Mouse (Mus musculus) heart, embryonic 12.5 days (tissue): ENCODE data around the gene Fbf1. TPM values are rescaled to one million over a fixed set of nuclear protein-coding genes. Genes with fewer than 3 reads are reported as not detected.
A peak's percentile ranks its signal among the peaks of the same experiment; 100 is the strongest.

Source experiments
- ATAC-seq: fragments of 200-750 bp; cut with Nextera tagmentation; 2 replicates; pipeline ENCODE4 v1.8.0; 2017; ENCODE audit warnings: moderate TSS enrichment, moderate library complexity; ENCODE audit not compliant: insufficient number of reproducible peaks, low FRiP score
- H3K27ac ChIP-seq: fragments of 300-500 bp; sonication (generic); 2 replicates; pipeline ENCODE4 v1.5.1; 2016; ENCODE audit warnings: mild to moderate bottlenecking, moderate library complexity; ENCODE audit not compliant: poor library complexity, severe bottlenecking
- H3K27me3 ChIP-seq: fragments of 300-500 bp; sonication (generic); replicated peaks from 2 replicates; pipeline ENCODE4 v1.6.1; 2016; ENCODE audit warnings: mild to moderate bottlenecking, moderate library complexity
- H3K36me3 ChIP-seq: fragments of 300-500 bp; sonication (generic); 2 replicates; pipeline ENCODE4 v1.6.1; 2016; ENCODE audit warnings: mild to moderate bottlenecking, moderate library complexity
- H3K4me1 ChIP-seq: fragments of 300-500 bp; sonication (generic); replicated peaks from 2 replicates; pipeline ENCODE4 v1.6.1; 2016; ENCODE audit warnings: mild to moderate bottlenecking
- H3K4me2 ChIP-seq: fragments of 300-500 bp; sonication (generic); 2 replicates; pipeline ENCODE4 v1.6.1; 2016; ENCODE audit warnings: mild to moderate bottlenecking, moderate library complexity
- H3K4me3 ChIP-seq: fragments of 300-500 bp; sonication (generic); 2 replicates; pipeline ENCODE4 v1.5.1; 2016; ENCODE audit warnings: mild to moderate bottlenecking
- H3K9ac ChIP-seq: fragments of 300-500 bp; sonication (generic); 2 replicates; pipeline ENCODE4 v1.6.1; 2016; ENCODE audit warnings: mild to moderate bottlenecking, moderate library complexity
- H3K9me3 ChIP-seq: fragments of 300-500 bp; sonication (generic); replicated peaks from 2 replicates; pipeline ENCODE4 v1.6.1; 2016; ENCODE audit warnings: mild to moderate bottlenecking, moderate library complexity
- WGBS: fragments of 180-500 bp; shearing (Covaris S2); methylation state at CpG from one replicate; pipeline ENCODE4 v1.1.7; 2016; 5-methylcytosine and 5-hydroxymethylcytosine counted together
- polyA plus RNA-seq: library from polyadenylated mRNA; unstranded; fragments of >200 nt; fragmentation: Nextera tagmentation; extraction: Ambion mirVana; gene quantifications from 2 replicates; pipeline ENCODE4 v1.2.1, GENCODE M21; 2016

The Fbf1 gene
- polyA plus RNA-seq = 37.2 and 37.5 TPM in 2 replicates

GRCm38 (mm10) chr11:116167884-116168439 is at the start of gene Fbf1:
TSS of gene Fbf1 (minus strand) at chr11:116168166.
- H3K36me3 ChIP-seq = peaks cover 36% of the 10 kb centered on the region
- ATAC-seq = peak; percentile 97
- peaks cover 11% of the 10 kb centered on the region for H3K4me1 ChIP-seq
- H3K27me3 ChIP-seq = no peaks in the 10 kb centered on the region
- H3K9me3 ChIP-seq = no peaks in the 10 kb centered on the region
- H3K27ac ChIP-seq = peak within 1 kb of the TSS; percentile 96
- under 1% methylated on average over 40 of the region's 40 CpGs for WGBS
- peak within 1 kb of the TSS; percentile 80 for H3K9ac ChIP-seq
- peak within 1 kb of the TSS; percentile 72 for H3K4me3 ChIP-seq
- peak within 1 kb of the TSS; percentile 82 for H3K4me2 ChIP-seq

DNA sequence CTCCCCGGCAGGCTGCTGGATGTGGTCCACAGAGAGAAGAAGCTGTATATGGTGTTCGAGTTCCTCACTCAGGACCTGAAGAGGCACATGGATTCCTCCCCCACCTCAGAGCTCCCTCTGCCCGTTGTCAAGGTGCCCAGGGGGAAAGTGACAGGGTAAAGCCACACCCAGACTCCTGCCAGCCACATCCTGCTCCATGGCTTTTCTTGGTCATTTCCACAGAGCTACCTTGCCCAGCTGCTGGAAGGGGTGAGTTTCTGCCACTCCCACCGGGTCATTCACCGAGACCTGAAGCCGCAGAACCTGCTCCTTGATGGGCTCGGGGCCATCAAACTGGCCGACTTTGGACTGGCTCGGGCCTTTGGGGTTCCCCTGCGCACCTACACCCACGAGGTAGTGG is 48.6 kb upstream of the Fbf1 start:
- Histone ChIP-seq H3K4me2 (no peak overlapping the region), H3K27me3 (peaks cover 11% of the 10 kb centered on the region), H3K27ac (no peak overlapping the region), H3K9me3 (peaks cover 6% of the 10 kb centered on the region), H3K36me3 (peaks cover 6% of the 10 kb centered on the region), H3K9ac (no peak overlapping the region), H3K4me1 (peaks cover 22% of the 10 kb centered on the region), H3K4me3 (no peak overlapping the region)
- no peak for ATAC-seq
- WGBS = 82% methylated on average over 11 of the region's 11 CpGs

GRCm38 (mm10) chr11:116215991-116216390 is 48.0 kb upstream of the Fbf1 start:
- H3K36me3 ChIP-seq = peaks cover 6% of the 10 kb centered on the region
- H3K9me3 ChIP-seq = no peaks in the 10 kb centered on the region
- H3K9ac ChIP-seq = no peak overlapping the region
- peaks cover 22% of the 10 kb centered on the region for H3K4me1 ChIP-seq
- 89% methylated on average over 6 of the region's 6 CpGs for WGBS
- H3K27me3 ChIP-seq = peaks cover 6% of the 10 kb centered on the region
- no peak overlapping the region for H3K27ac ChIP-seq
- no peak overlapping the region for H3K4me3 ChIP-seq
- no peak for ATAC-seq
- H3K4me2 ChIP-seq = no peak overlapping the region

DNA sequence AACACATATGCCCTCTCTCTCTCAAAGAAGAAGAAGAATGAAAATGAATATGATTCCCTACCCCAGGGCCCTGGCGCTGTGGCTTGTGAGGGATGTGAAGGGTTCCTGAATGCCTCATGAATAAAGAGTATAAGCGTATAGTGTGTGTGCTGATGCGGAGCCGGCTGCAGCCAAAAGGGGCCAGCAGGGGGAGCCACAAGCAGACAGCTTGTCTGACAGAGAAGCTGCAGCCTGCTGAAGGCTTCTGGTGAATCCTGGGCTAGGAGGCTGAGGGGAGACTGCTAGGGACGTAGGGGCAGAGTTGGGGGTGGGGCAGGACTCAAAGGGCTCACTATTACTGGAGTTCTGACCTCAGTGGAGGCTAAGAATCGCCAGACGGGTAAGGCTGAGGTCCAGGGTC is 47.2 kb upstream of the Fbf1 start:
- peaks cover 22% of the 10 kb centered on the region for H3K4me1 ChIP-seq
- no peaks in the 10 kb centered on the region for H3K27me3 ChIP-seq
- 77% methylated on average over 7 of the region's 7 CpGs for WGBS
- no peak overlapping the region for H3K4me3 ChIP-seq
- no peak for ATAC-seq
- no peak overlapping the region for H3K9ac ChIP-seq
- H3K36me3 ChIP-seq = peaks cover 6% of the 10 kb centered on the region
- H3K27ac ChIP-seq = no peak overlapping the region
- H3K9me3 ChIP-seq = no peaks in the 10 kb centered on the region
- H3K4me2 ChIP-seq = no peak overlapping the region

- no peak overlapping the region for H3K4me3 ChIP-seq
- no peak overlapping the region for H3K9ac ChIP-seq
- H3K4me1 ChIP-seq = peaks cover 11% of the 10 kb centered on the region
- H3K36me3 ChIP-seq = peaks cover 7% of the 10 kb centered on the region
- WGBS = 86% methylated on average over 13 of the region's 13 CpGs
- H3K27me3 ChIP-seq = no peaks in the 10 kb centered on the region
- no peak overlapping the region for H3K27ac ChIP-seq
- no peak for ATAC-seq
- no peak overlapping the region for H3K4me2 ChIP-seq
- no peaks in the 10 kb centered on the region for H3K9me3 ChIP-seq
Measured at GRCm38 (mm10) chr11:116213877-116214510, 46.0 kb upstream of the Fbf1 start.

DNA sequence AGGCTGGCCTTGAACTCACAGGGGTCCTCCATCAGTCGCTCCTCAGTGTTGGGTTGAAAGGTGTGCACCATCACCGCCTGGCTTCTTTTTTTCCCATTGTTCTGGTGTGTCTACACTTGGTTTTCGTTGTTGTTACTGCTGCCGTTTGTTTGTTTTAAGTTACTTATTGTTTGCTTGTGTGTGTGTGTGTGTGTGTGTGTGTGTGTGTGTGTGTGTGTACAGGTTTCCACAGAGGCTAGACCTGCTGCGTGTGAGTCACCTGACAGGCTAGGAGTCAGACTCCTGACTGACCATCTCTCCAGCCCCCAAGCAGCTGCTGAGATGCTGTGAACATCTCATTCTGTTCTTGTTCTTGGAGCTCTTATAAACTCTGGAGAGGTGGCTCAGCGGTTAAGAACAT is 44.9 kb upstream of the Fbf1 start:
- H3K27me3 ChIP-seq = no peaks in the 10 kb centered on the region
- H3K36me3 ChIP-seq = peaks cover 9% of the 10 kb centered on the region
- no peaks in the 10 kb centered on the region for H3K4me1 ChIP-seq
- H3K27ac ChIP-seq = no peak overlapping the region
- H3K4me2 ChIP-seq = no peak overlapping the region
- H3K4me3 ChIP-seq = no peak overlapping the region
- 88% methylated on average over 6 of the region's 6 CpGs for WGBS
- no peak for ATAC-seq
- H3K9me3 ChIP-seq = no peaks in the 10 kb centered on the region
- H3K9ac ChIP-seq = no peak overlapping the region

DNA sequence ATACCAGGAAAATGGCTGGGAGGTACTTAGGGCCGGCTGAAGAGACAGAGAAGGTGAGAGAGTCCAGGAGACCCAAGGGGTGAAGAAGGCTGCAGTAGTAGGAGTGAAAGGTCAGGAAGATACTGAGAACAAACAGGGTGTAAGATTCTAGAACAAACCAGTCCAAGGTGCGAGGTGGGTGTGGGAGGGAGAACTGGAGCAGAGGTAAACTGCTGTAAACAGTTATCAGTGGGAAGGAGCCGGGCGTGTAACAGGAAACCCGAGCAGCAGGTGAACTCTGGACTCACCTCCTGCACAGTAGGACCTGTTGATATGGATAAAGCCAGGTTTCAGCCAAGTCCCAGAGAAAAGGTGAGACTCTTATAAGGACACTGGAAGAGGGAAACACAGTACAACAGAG is 42.7 kb upstream of the Fbf1 start:
- no peaks in the 10 kb centered on the region for H3K27me3 ChIP-seq
- H3K27ac ChIP-seq = no peak overlapping the region
- no peaks in the 10 kb centered on the region for H3K9me3 ChIP-seq
- H3K4me2 ChIP-seq = no peak overlapping the region
- H3K4me3 ChIP-seq = no peak overlapping the region
- WGBS = 70% methylated on average over 5 of the region's 5 CpGs
- no peak overlapping the region for H3K9ac ChIP-seq
- no peaks in the 10 kb centered on the region for H3K4me1 ChIP-seq
- no peak for ATAC-seq
- peaks cover 28% of the 10 kb centered on the region for H3K36me3 ChIP-seq

- Histone ChIP-seq H3K4me1 (no peaks in the 10 kb centered on the region), H3K27me3 (no peaks in the 10 kb centered on the region), H3K27ac (no peak overlapping the region), H3K9me3 (no peaks in the 10 kb centered on the region), H3K9ac (no peak overlapping the region), H3K36me3 (peaks cover 38% of the 10 kb centered on the region), H3K4me3 (no peak overlapping the region), H3K4me2 (no peak overlapping the region)
- no peak for ATAC-seq
- WGBS = 80% methylated on average over 8 of the region's 8 CpGs
Measured at GRCm38 (mm10) chr11:116209257-116209656, 41.3 kb upstream of the Fbf1 start.

DNA sequence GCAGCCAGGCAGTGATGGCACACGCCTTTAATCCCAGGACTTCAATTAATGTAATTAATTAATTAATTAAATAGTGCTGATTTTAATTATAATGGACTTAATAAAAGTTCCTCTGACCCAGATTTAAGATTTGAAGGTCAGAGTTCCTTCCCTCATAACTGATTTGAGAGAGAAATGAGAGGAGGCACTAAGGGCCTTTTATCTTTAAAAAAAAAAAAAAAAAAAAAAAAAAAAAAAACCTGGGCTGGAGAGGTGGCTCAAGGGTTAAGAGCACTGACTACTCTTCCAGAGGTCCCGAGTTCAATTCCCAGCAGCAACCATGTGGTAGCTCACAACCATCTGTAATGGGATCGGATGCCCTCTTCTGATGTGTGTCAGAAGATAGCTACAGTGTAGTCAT is 40.7 kb upstream of the Fbf1 start:
- no peak overlapping the region for H3K4me2 ChIP-seq
- WGBS = 85% methylated on average over 3 of the region's 3 CpGs
- H3K36me3 ChIP-seq = peaks cover 38% of the 10 kb centered on the region
- no peaks in the 10 kb centered on the region for H3K27me3 ChIP-seq
- H3K9ac ChIP-seq = no peak overlapping the region
- no peak overlapping the region for H3K4me3 ChIP-seq
- H3K27ac ChIP-seq = no peak overlapping the region
- no peak for ATAC-seq
- no peaks in the 10 kb centered on the region for H3K9me3 ChIP-seq
- no peaks in the 10 kb centered on the region for H3K4me1 ChIP-seq

GRCm38 (mm10) chr11:116206678-116207077 is 38.7 kb upstream of the Fbf1 start:
- H3K9me3 ChIP-seq = no peaks in the 10 kb centered on the region
- no peak overlapping the region for H3K4me2 ChIP-seq
- no peaks in the 10 kb centered on the region for H3K27me3 ChIP-seq
- peaks cover 36% of the 10 kb centered on the region for H3K36me3 ChIP-seq
- H3K4me1 ChIP-seq = no peaks in the 10 kb centered on the region
- H3K9ac ChIP-seq = no peak overlapping the region
- ATAC-seq = no peak
- WGBS = 57% methylated on average over 4 of the region's 4 CpGs
- no peak overlapping the region for H3K27ac ChIP-seq
- H3K4me3 ChIP-seq = no peak overlapping the region

GRCm38 (mm10) chr11:116203150-116203549 is 35.2 kb upstream of the Fbf1 start:
- Histone ChIP-seq H3K36me3 (peaks cover 32% of the 10 kb centered on the region), H3K27ac (no peak overlapping the region), H3K27me3 (no peaks in the 10 kb centered on the region), H3K9me3 (no peaks in the 10 kb centered on the region), H3K9ac (no peak overlapping the region), H3K4me2 (no peak overlapping the region), H3K4me3 (no peak overlapping the region), H3K4me1 (peaks cover 3% of the 10 kb centered on the region; the same call in 1 of the 2 replicates)
- no peak for ATAC-seq
- WGBS = 90% methylated on average over 3 of the region's 3 CpGs

- H3K4me3 ChIP-seq = no peak overlapping the region
Measured at GRCm38 (mm10) chr11:116201151-116201550, 33.2 kb upstream of the Fbf1 start.

More at GRCm38 (mm10) chr11:116201151-116201550, 33.2 kb upstream of the Fbf1 start:
- H3K27ac ChIP-seq = no peak overlapping the region
- H3K4me2 ChIP-seq = no peak overlapping the region
- peaks cover 30% of the 10 kb centered on the region for H3K36me3 ChIP-seq
- 84% methylated on average over 2 of the region's 2 CpGs for WGBS
- no peak for ATAC-seq
- H3K9me3 ChIP-seq = no peaks in the 10 kb centered on the region
- no peak overlapping the region for H3K9ac ChIP-seq
- H3K27me3 ChIP-seq = no peaks in the 10 kb centered on the region
- H3K4me1 ChIP-seq = peaks cover 3% of the 10 kb centered on the region
